Mouse (Mus musculus) kidney, adult 9 months (tissue): ENCODE results near the gene Fam169b.

ENCODE experiments used
- DNase-seq: peaks from one replicate; pipeline ENCODE4 v3.0.0; 2022

Gene Fam169b

GRCm38 (mm10) chr7:68323051-68323450 is 49.4 kb downstream of the Fam169b start:
- DNase-seq = no peak

GRCm38 (mm10) chr7:68326190-68326722 is 52.6 kb downstream of the Fam169b start:
- no peak for DNase-seq

- no peak for DNase-seq
These were observed 55.4 kb downstream of the Fam169b start for GRCm38 (mm10) chr7:68329000-68329399.

GRCm38 (mm10) chr7:68332799-68333198 is 59.2 kb downstream of the Fam169b start:
- DNase-seq = no peak

GRCm38 (mm10) chr7:68337080-68337781 is 63.6 kb downstream of the Fam169b start:
- no peak for DNase-seq

GRCm38 (mm10) chr7:68338680-68339079 is 65.0 kb downstream of the Fam169b start:
- DNase-seq = no peak

- peak; percentile 30 for DNase-seq
These were observed 70.9 kb downstream of the Fam169b start for GRCm38 (mm10) chr7:68344561-68344960.

GRCm38 (mm10) chr7:68345963-68346362 is 72.3 kb downstream of the Fam169b start:
- DNase-seq = no peak

GRCm38 (mm10) chr7:68355325-68356076 is 81.9 kb downstream of the Fam169b start:
- DNase-seq = no peak

GRCm38 (mm10) chr7:68357407-68357806 is 83.8 kb downstream of the Fam169b start:
- peak; percentile 69 for DNase-seq

- no peak for DNase-seq
These were observed 89.0 kb downstream of the Fam169b start for GRCm38 (mm10) chr7:68362609-68363008.

GRCm38 (mm10) chr7:68365711-68366110 is 92.1 kb downstream of the Fam169b start:
- no peak for DNase-seq

- DNase-seq = no peak
These were observed 95.3 kb downstream of the Fam169b start for GRCm38 (mm10) chr7:68368948-68369347.

- peak; percentile 75 for DNase-seq
These were observed 96.1 kb downstream of the Fam169b start for GRCm38 (mm10) chr7:68369694-68370093.

GRCm38 (mm10) chr7:68374109-68374857 is 100.6 kb downstream of the Fam169b start:
- DNase-seq = peak; percentile 50

GRCm38 (mm10) chr7:68382187-68382586 is 108.5 kb downstream of the Fam169b start:
- no peak for DNase-seq

GRCm38 (mm10) chr7:68386767-68387166 is 113.1 kb downstream of the Fam169b start:
- no peak for DNase-seq

- DNase-seq = no peak
These were observed 122.2 kb downstream of the Fam169b start for GRCm38 (mm10) chr7:68395707-68396333.

GRCm38 (mm10) chr7:68400516-68400915 is 126.9 kb downstream of the Fam169b start:
- no peak for DNase-seq

GRCm38 (mm10) chr7:68408611-68409010 is 135.0 kb downstream of the Fam169b start:
- DNase-seq = no peak
